Mouse (Mus musculus) retina, adult 2 months (tissue): ENCODE results near the gene Lca5l.
"Not testable (repeated sequence)": the region's sequence is repeated elsewhere in the genome, so short reads cannot be mapped to it uniquely, and the experiment has no call there.

Source experiments
- DNase-seq: peaks from one replicate; pipeline ENCODE4 v3.0.0-alpha.2; 2012; ENCODE audit warnings: low read depth, low spot score

The Lca5l gene

DNA sequence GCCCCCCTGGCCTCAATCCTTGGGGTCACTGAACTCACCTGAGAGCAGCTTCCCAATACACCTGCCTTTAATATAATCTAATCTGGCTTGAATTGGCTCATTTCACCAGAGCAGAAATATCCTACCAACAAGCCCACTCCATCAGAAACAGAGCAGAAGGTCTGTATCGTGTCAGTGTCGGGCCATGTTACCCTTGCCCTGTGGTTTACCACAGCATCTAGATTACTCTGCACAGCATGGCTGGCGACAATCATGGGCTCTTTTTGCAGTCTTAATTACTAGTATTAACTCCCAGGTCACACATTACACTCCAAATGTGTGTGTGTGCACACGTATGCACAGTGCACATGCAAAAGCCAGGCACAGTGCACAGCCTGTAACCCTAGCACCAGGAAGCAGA, 23.2 kb downstream of the Lca5l start:
- no peak for DNase-seq

DNA sequence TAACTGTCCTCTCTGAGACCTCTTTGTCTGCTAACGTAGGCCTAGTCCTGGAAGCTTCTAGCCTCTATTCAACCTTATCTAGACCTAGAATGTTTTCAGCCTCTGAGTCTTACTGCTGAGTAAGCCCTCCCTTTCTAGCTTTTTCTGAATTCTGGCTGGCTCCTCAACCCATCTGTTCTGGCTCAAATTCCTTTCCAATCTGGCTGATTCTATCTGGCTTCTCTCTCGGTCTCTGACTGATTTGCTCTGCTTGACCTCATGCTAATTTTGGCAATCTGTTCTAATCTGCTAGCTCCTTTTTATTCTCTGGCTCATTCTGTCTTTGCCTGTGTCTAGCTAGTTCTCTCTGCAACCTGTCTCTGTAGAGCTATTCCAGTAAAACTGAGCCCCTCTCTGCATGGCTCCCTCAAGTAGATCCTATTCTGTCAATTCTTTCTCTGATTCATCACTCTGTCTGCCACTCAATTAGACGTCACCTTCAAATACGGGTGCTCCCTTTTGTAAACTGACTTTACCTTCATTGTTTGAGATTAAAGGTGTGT, 26.3 kb downstream of the Lca5l start:
- DNase-seq = no peak

DNA sequence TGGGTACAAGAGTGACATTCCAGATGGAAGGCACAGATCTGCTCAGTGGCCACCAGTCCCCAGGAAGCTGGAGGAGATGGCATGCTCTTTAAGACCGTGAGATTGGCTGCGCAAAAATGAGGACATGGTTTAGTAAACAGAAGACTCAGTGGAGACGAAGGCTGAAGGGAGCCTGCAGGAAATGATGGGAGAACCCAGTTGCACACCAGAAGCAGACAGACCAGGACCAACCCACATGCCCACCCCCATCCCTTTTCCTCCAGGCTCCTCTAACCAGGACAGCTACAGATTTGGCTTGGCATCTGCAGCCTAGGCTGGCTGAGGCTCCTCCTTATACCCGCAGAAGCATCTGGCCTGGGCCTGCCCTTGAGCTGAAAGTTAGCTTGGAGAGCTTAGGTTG, 30.7 kb downstream of the Lca5l start:
- DNase-seq = no peak

DNA sequence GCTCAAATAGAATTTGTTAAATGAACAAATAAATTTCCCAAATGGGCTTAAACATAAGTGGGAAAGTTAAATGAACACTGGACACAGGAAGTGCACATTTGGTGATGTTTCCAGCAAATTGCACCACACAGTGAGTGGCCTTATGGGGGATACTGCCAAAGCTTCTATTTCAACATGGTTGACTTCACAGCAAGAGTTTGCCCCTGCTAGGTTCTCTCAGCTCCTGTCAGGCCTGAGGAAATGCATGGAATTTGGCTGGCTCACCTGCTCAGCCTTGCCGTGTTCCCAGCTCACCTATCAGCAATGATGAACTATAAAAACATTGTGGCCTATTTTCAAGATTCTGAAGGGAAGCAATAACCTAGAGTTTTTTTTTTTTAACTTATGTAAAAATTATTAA, 31.1 kb downstream of the Lca5l start:
- no peak for DNase-seq

DNA sequence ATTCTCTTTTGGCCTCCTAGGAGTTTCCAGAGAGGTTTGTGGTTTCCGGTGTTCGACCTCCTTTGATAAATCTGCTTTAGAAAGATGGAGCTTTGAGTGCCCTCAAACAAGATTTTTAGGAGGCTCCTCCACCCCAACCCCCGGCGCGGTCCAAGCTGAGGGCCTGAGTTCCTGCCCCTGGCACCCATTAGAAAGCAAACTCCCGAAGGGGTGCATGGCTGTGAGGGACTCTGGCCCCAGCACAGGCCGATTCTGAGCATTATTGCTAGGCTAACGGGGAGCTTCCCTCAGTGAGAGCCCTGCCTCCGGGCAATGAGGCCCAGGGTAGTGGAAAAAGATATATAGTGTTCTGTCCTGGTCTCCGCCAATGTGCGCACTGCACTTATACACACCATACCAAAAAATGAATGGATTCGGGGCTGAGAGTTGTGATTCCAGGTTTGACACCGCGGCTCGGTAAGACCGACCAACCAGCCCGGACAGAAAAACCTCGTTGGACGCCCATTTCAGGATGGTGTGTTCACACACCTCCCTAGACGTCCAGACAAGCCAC, 32.2 kb downstream of the Lca5l start:
- DNase-seq = no peak

DNA sequence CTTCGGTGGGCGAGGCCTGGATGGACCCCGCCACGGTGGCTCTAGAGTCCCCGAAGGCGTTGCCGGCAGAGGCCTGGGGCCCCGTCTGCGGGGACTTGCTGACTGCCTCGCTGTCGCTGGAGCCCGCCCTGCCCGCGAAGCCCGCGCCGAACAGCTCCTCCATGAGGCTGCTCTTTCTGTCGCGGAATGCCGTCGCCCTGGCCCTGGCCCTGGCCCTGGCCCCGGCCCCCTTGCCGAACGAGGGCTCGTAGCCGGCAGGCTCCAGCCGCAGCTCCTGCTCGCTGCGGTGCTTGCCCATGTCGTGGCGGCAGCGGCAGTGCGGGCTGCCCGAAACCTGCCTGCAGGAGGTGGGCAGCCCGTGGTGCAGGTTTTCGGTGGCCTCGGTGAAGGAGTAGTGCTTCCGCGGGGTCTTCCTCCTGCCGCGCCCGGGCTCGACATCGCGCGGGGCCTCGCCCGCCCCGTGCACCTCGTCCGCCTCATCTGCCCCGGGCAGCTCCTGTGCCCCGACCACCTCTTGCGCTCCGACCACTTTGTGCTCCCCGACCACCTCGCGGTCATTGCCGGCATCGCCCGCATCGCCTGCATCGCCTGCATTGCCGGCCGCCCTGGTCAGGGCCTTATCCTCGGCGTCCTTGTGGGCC, 32.9 kb downstream of the Lca5l start:
- DNase-seq = no peak

DNA sequence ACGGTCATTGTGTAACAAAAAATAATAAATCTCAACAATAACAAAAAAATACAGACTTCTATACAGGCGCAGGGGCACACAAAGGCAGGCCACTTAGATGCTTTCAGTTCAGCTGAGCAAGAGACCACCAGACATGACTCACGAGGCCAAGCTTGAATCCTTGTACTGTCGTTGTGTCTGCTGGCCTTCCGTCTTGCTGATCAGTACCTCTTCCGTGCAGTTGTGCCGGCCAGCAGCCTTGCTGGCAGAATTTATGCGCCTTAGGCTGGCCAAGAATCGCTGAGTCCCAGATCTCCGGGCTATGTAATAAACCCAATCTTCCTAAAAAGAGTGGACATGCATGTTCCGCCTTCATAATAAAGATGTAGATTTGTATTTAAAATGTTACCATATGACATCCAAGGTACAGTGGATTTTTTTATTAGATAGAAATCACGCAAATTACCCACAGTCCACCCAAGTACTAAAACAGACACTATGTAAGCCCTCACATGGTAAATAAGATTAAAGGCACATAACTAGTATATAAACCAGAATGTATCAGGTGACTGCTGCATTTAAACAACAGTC, 33.5 kb downstream of the Lca5l start:
- DNase-seq = no peak

DNA sequence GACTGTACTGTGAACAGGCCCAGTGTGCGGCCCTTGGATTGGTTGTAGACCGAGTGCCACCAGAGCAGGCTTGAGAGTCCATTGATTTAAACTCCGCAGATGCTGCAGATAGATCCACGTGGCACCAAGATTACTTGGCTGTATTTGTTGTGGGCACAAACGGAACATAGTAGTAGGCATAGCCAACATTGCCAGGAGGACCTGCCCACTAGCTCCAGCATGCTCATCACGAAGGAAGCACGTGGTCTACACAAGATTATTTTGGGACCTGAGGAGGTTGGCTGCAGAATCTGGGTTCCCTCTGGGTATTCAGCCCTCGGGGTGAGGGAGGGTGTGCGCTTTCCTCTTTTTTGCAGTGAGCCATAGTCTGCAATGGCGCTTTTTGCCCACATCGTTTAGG, 34.9 kb downstream of the Lca5l start:
- no peak for DNase-seq

DNA sequence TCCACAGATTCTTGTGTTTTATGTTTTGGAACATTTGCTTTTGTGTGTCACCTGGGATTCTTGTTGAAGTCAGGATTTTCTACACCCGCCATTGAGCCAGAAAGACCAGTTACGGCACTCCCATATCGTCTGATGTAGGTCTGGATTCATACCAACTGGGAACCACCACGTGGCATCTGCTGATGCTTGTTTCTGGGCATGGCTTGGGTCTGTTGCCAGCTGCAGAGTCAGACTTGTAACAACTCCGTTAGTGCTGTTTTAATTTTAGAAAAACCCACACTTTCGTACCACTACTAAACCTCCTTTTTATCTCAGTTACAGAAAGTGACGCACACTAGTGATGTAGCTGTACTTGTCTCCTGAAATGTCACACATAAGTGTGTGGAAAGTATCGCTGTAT, 36.1 kb downstream of the Lca5l start:
- no peak for DNase-seq

DNA sequence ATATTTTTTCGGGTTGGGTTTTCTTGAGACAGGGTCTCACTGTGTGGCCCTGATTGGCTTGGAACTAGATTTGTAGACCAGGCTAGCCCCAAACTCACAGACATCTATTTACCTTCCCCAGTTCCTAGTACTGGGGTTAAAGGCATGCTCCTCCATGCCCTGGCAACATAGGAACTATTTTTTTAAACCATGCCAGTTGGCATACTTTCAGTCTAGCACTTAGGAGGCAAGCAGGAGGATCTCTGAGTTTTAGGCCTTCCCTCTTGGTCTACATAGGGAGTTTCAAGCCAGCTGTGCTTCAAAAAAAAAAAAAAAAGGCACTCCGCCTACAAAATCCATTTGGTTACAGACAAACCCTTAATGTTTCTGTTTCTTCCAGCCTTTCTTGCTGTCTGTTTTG, 37.6 kb downstream of the Lca5l start:
- no peak for DNase-seq

DNA sequence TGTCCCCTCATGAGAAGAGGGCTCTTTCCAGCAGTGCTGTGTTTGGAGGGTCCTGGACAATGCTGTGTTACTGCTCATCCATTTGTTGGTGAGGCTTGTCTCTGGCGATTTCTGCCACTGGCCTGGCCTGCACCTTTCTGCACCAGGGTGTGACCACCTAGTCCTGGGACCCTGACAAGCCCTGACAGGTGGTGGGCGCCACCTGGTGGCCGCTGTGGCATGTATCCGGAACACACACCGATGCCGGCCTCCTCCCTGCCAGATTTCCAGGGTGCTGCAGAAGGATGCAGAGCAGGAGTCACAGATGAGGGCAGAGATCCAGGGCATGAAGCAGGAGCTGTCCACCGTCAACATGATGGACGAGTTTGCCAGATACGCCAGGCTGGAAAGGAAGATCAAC, 40.5 kb downstream of the Lca5l start:
- DNase-seq = peak; percentile 39

DNA sequence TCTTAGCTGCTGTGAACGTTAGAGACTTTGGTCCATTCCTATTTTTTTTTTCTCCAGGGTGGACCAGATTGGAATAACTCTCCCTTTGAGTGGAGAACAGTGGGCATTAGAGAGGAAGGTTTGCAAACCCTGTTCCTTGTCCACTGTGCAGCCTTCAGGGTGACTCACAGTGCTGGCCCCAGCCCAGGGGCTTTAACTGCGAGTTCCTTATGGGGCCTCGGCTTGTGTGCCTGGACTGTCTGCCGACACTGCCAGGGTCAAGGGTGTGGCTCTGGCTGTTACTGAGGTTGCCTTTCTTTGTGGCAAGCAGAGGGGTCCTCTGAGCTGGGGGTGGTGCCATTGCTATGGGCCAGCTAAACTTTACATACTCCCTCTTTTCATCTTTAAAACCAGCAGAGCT, 41.1 kb downstream of the Lca5l start:
- DNase-seq = no peak

DNA sequence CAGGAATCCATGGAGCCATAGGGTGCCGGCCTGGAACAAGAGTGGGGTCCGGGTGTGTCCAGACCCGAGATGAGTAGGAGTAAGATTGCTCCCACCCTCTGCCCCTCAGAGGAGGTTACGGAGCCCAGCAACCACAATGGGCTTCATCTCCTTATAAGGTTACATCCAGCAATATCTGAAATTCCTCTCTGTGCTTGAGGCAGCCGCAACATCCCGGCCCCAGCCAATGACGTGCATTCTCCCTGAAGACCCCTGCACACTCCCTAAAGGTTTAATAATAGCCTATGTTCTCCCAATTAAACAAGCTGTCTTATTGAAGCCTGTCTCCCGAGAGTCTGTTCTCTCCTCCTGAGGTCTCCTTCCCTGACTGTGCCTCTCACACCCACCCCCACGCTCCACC, 42.8 kb downstream of the Lca5l start:
- DNase-seq = no peak

DNA sequence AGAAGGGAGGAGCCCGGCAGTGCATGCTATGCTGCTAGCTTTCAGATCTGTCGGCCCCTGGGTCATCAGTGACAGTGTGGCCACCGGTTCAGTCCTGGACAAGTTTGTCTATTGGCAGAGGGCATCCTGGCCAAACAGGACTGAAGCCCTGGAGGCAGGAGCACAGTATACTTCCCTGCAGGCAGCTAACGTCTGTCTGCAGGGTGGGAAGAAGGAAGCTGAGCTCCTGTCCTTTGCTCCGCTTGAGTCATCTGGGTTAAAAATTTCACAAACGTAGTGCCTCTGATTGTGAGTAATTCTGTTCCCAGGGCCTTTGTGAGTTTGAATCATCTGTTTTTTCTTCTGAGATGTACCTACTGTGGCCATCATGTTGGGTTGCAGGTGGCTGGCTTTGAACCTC, 43.2 kb downstream of the Lca5l start:
- DNase-seq = no peak

DNA sequence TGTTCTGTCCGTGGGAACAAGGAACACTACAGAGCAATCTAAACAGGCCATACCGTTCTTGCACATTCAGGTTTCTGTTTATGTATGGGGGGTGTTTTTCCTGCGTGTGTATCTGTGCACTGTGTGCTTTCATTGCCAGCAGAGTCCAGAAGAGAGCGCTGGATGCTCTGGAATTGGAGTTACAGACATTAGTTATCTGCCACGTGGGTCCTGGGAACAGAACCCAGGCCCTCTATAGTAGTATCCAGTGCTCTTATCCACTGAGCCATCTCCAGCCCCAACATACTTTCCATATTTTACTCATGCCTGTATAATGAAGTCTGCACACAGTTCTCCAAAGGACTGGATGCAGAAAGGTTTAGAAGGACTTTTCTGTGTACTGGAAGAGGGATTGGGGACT, 46.3 kb downstream of the Lca5l start:
- no peak for DNase-seq

DNA sequence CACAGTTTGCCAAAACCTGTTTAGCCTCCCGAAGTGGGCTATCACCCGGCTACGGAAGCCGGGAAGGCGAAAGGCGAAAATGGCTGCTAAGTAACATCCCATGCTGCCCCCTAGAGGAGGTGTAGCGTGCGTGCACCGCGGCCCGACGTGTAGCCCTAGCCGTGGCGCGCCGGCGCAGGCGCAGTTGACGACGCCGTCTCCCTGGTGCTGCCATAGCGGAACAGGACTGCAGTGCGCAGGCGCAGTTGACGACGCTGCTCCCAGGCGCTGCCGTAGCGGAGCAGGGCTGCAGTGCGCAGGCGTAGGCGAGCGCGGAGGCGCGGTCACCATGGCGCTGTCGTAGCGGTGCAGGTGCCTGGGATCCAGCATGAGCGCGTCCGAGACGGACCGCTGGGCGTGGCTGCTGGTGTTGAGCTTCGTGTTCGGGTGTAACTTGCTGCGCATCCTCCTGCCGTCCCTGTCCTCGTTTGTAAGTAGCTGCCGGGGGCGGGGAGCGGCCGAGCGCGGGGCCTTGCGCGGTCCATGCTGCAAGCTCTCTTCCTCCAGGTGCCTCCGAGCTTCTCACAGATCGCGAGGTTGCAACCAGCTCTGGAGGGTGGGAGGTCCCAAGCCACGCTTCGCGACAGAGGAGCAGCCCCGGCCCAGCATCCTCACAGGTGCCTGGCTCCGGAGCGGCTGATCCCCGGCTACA, 46.8 kb downstream of the Lca5l start, which contains the start of gene Wrb:
TSS of gene Wrb (plus strand) at position 298 of the 691 bp plus-strand sequence.
- peak; percentile 99 for DNase-seq

DNA sequence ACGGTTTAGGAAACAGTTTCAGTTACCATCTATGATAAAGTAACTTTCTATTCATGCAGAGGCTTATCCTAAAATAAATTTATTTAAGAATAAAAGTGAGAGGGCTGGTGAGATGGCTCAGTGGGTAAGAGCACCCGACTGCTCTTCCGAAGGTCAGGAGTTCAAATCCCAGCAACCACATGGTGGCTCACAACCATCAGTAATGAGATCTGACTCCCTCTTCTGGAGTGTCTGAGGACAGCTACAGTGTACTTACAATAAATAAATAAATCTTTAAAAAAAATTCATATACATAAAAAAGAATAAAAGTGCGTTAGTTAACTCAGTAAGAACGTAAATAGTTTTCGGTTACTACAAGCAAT, 47.3 kb downstream of the Lca5l start:
- DNase-seq = not testable (repeated sequence)

DNA sequence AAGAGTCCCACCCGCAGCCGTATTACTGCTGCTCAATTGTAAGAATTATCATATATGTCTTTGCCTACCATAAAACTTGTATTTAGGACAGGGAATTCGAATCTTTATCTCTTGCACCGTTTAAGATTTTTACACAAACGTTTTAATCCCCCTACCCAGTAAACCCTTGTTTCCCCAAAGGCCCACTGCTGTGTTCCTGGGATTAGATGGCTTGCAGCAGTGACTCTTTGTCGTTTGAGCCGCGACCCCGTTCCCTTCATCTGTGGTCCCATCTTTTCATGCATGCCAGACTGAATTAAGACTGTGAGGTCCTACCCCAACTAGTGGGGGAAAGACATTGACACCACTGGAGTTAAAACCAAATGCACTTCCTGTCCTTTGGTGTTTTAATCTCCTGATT, 63.6 kb downstream of the Lca5l start:
- no peak for DNase-seq

DNA sequence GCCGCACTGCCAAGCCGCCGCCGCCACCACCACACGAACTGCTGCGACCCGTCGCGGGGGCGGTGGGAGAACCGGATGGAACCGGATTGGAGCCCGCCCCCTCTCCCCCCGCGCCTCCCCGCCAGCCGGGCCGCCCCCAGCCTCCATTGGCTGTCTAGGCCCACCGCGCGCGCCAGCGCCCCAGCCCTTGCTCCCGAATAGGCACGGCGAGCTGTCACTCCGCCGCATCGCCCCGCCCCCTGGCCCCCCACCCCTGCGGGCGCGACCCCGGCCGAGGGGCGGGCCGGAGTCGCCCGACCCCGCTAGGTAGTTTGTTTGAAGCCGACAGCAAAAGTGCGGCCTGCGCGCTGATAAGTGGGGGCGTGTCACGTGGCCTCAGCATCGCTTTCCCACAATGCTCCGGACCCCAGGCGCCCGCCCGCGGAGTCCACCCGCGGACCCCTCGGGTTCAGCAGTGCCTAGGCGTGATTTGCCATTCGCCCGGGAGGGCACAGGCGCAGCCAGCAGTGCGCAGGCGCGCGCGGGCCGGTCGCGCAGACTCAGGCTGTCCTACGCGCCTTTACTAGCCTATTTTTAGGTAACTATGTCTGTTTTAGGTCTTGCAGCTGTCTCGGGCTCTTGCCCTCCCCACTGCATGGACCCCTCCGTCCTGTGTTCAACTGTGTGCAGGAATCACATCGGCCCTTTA, 64.3 kb downstream of the Lca5l start, which contains the start of gene Hmgn1:
TSS of gene Hmgn1 (minus strand) at position 73 of the 688 bp plus-strand sequence.
- DNase-seq = peak; percentile 87

DNA sequence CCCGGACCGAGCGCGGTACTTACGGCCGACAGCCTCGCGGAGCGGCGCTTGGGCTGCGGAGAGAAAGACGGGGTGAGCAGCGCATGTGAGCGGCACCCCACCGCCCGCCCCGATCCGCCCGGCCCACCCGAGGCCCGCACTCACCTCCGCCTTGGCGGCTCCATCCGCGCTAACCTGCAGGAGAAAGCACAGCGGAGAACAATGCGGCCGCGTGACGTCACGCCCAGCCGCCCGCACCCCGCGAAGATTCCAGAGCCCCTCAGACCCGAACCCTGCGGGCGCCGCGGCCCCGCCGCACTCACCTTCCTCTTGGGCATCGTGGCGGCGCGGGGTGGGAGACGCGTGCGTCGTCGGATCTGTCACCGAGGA, 64.8 kb downstream of the Lca5l start:
- no peak for DNase-seq

DNA sequence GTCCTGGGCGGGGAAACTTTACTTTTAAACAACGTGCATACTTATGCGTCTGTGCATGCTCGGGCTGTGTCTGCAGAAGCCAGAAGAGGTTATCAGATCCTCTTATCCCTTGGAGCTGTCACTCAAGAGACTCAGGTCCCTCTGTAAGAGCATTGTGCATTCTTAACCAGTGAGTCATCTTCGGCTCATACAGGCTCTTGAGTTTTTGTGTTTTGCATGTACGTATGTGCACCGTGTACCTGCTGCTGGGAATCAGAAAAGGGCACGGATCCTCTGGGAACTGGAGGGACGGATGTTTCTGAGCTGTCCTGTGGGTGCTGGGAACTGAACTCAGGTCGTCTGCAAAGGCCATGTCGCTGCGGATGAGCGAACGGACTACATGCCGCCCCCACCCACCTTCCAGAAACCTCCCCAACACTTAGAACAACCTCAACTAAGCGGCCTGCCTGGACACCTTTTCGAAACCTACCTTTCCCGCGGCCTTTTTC, 65.3 kb downstream of the Lca5l start:
- peak; percentile 77 for DNase-seq
